Mouse (Mus musculus) hematopoietic multipotent progenitor cell, adult 10-12 weeks (in vitro differentiated cells): ENCODE measurements around the gene Nr1i3. TPM values are rescaled to one million over a fixed set of nuclear protein-coding genes. Genes with fewer than 3 reads are reported as not detected.

Source experiments
- polyA plus RNA-seq: library from polyadenylated mRNA; stranded (reverse); fragments of >175 nt; gene quantifications from 2 replicates; pipeline ENCODE4 v1.2.3, GENCODE M21; 2012; ENCODE audit warnings: low replicate concordance

Gene Nr1i3
- polyA plus RNA-seq, result not detected in 2 replicates

GRCm38 (mm10) chr1:171213801-171214496, at the start of gene Nr1i3:
TSS of gene Nr1i3 (plus strand) at chr1:171213970.

DNA sequence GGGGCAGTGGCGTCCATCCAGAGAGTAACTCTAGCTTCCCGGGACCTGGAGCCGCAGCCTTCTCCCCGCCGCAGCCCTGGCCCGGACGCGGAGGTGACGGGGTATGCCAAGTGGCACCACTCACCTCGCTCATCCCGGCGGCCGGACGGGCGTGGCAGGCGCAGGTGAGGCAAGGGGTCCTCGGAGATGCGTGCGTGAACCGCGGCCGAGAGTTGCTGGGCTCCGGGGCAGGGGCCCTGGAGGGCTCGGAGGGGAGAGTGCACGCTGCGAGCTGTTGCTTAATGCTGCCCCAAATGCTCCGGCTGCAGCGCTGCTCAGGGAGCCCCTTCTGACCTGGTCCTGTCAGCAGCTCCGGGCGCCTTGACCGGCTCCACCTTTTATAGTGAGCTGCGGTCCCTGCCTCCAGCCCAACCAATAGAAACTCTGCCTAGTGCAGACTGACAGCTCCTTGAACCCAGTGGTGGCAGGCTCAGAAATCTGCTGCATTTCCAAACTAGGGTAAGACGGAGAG, 17.8 kb upstream of the Nr1i3 start, which contains the start of gene Pcp4l1:
TSS of gene Pcp4l1 (minus strand) at position 382 of the 511 bp plus-strand sequence.

GRCm38 (mm10) chr1:171222238-171223155, 8.7 kb downstream of the Nr1i3 start, which contains the start of gene Tomm40l:
TSS of gene Tomm40l (minus strand) at chr1:171222514.

DNA sequence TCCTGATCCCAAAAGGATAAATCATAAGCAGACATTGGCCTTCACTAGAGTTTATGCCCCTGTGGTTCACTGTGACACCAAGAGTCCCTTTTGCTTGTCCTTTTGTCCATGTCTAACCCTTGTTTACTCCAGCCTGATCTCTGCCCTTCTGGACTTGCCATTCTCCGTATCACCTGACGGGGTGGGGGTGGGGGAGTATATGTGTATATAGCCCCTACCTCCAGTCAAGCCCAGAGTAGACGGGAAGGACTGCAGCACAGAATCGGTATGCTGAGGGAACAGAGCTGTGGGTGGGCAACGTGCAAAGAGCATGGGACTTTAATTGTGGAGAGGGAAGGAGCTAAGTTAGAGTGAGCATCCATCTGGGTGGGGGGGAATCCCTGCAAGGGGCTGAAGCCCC, 11.1 kb downstream of the Nr1i3 start, which contains the start of gene Apoa2:
TSS of gene Apoa2 (plus strand) at position 198 of the 400 bp plus-strand sequence.

GRCm38 (mm10) chr1:171234126-171234525, 20.4 kb downstream of the Nr1i3 start, which contains the start of gene Fcer1g:
TSS of gene Fcer1g (minus strand) at chr1:171234365.

DNA sequence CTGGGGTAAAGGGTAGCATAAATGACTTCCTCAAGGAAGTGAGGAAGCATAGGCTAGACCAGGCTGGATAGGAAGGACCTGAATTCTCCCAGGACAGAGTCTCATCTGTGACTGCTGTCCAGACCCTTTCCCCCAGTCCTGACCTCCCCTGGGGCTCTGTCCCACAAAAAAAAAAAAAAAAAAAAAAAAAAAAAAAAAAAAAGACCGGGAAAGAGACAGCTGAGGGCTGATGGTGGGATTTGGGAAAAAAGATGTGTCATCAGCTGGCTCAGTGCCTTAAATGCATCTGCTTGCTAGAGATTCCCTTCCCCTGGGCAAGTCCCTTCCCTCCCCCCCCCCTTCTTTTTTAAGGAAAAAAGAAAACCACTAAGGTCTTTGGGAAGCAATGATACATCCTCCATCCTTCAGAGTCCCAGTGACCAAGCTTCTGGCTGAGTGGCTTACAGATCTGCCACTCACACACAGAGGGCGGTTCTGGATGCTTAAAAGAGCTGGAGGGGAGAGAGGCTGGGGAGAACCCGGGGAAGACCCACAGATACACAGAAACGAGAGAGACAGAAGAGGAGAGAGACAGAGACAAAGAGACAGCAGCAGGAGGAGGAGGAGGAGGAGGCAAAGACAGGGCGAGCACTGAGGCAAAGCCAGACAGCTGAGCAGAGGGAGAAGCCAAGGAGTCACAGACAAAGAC, 36.3 kb downstream of the Nr1i3 start, which contains the start of gene Adamts4:
TSS of gene Adamts4 (plus strand) at position 509 of the 688 bp plus-strand sequence.

DNA sequence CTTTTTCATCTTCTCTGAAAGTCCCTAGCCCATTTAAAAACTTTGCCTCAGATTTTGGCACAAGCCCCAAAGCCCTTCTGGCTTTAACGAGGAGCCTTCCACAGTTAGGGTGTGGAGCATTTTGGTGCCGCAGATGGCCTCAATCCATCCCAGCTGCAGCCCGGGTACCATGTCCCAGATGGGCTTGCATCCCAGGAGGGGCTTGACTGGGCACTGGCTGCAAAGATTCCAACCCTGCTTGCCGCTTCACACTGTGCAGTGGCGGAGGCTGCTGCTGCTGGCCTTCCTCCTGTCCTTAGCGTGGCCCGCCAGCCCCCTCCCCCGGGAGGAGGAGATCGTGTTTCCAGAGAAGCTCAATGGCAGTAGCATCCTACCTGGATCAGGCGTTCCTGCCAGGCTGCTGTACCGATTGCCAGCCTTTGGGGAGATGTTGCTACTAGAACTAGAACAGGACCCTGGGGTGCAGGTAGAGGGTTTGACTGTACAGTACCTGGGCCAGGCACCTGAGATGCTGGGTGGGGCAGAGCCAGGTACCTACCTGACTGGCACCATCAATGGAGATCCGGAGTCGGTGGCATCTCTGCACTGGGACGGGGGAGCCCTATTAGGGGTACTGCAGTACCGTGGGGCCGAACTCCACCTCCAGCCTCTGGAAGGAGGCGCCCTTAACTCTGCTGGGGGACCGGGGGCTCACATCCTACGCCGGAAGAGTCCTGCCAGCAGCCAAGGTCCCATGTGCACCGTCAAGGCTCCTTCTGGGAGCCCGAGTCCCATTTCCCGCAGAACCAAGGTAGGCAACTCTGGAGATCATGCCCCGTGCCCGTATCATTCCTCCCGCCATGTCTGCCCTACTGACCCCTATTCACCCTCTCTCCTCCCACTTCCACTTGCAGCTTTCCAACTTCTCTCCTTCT, 37.2 kb downstream of the Nr1i3 start, which contains the start of gene Ndufs2:
TSS of gene Ndufs2 (minus strand) at position 709 of the 914 bp plus-strand sequence.

DNA sequence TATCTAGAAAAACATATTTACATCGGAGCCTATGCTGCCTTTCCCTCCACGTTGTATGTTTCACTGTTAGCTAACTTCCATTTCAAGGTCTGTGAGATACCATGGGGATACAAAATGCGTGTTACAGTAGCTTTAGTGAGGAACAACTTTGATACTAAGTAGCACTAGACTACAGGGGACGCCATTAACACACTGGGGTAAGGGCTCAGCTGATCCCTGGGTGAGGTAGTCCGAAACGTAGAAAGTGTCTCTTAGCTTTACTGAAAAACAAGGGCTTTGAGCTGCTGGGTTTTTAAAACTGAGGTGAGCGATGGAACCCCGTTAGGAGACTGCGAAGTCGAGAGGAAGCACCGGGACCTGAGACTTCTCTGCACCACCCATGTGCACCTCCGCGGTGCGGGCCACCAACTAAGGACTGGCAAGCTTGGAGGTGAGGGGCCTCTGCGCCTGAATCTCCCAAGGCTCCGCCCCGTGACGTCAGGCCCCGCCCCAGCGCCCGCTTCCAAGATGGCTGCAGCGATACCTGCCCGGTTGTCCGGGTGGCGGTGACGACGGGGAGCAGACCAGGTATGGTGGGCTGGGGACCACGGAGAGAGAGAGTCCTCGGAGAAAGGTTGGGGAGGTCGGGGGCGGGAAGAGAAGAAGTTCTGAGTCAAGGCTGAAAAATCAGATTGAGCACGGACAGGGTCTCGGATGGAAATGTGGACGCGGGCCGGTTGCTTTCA, 56.2 kb downstream of the Nr1i3 start, which contains the start of gene B4galt3:
TSS of gene B4galt3 (plus strand) at position 481 of the 725 bp plus-strand sequence.

Other genes starting within 250 kb of the Nr1i3 start
- 14.9 and 45.1 TPM in 2 replicates for gene Fcgr2b, start 237.4 kb upstream of the Nr1i3 start, polyA plus RNA-seq
- 3.3 and 3.6 TPM in 2 replicates for gene Fcgr4, start 195.1 kb upstream of the Nr1i3 start, polyA plus RNA-seq
- 7.1 and 11.2 TPM in 2 replicates for gene Fcgr3, start 149.0 kb upstream of the Nr1i3 start, polyA plus RNA-seq
- gene Cfap126, start 100.1 kb upstream of the Nr1i3 start, polyA plus RNA-seq, result 1.2 and 1.6 TPM in 2 replicates
- gene Sdhc, start 63.4 kb upstream of the Nr1i3 start, polyA plus RNA-seq, result 5.3 and 72.1 TPM in 2 replicates
- gene Mpz, start 63.3 kb upstream of the Nr1i3 start, polyA plus RNA-seq, result not detected in 2 replicates
- 0.66 and 1.8 TPM in 2 replicates for gene Pcp4l1, start 17.7 kb upstream of the Nr1i3 start, polyA plus RNA-seq
- gene Tomm40l, start 8.5 kb downstream of the Nr1i3 start, polyA plus RNA-seq, result 18.3 and 19.3 TPM in 2 replicates
- gene Apoa2, start 11.1 kb downstream of the Nr1i3 start, polyA plus RNA-seq, result not detected in 2 replicates
- 33.6 and 46.3 TPM in 2 replicates for gene Fcer1g, start 20.4 kb downstream of the Nr1i3 start, polyA plus RNA-seq
- 0.04 and 0.17 TPM in 2 replicates for gene Adamts4, start 36.5 kb downstream of the Nr1i3 start, polyA plus RNA-seq
- gene Ndufs2, start 37.4 kb downstream of the Nr1i3 start, polyA plus RNA-seq, result 29.8 and 80.2 TPM in 2 replicates
- 63.2 and 69.5 TPM in 2 replicates for gene B4galt3, start 56.4 kb downstream of the Nr1i3 start, polyA plus RNA-seq
- gene Ppox, start 67.2 kb downstream of the Nr1i3 start, polyA plus RNA-seq, result 29.7 and 70.3 TPM in 2 replicates
- 77.2 and 163 TPM in 2 replicates for gene Usp21, start 74.0 kb downstream of the Nr1i3 start, polyA plus RNA-seq
- gene Ufc1, start 81.1 kb downstream of the Nr1i3 start, polyA plus RNA-seq, result 17.7 and 40.2 TPM in 2 replicates
- gene Dedd, start 115.2 kb downstream of the Nr1i3 start, polyA plus RNA-seq, result 11.6 and 25.3 TPM in 2 replicates
- 9.5 and 14.3 TPM in 2 replicates for gene Nit1, start 131.7 kb downstream of the Nr1i3 start, polyA plus RNA-seq
- 6.8 and 10.4 TPM in 2 replicates for gene Pfdn2, start 131.7 kb downstream of the Nr1i3 start, polyA plus RNA-seq
- gene Klhdc9, start 146.8 kb downstream of the Nr1i3 start, polyA plus RNA-seq, result 0.44 and 0.99 TPM in 2 replicates
- 2.4 and 3.8 TPM in 2 replicates for gene Nectin4, start 156.1 kb downstream of the Nr1i3 start, polyA plus RNA-seq
- 174 and 196 TPM in 2 replicates for gene Arhgap30, start 175.0 kb downstream of the Nr1i3 start, polyA plus RNA-seq
- 54.0 and 85.7 TPM in 2 replicates for gene Usf1, start 197.3 kb downstream of the Nr1i3 start, polyA plus RNA-seq
- 1.4 TPM in 1 of 2 replicates, not detected in the other for gene Tstd1, start 204.9 kb downstream of the Nr1i3 start, polyA plus RNA-seq
- 0.16 and 1.7 TPM in 2 replicates for gene F11r, start 223.6 kb downstream of the Nr1i3 start, polyA plus RNA-seq